29 mouse cellular contexts compared by ENCODE assay signal in genomic region chr1:134241298-134241697, GRCm38 (mm10). TPM values are rescaled to one million over a fixed set of nuclear protein-coding genes. Genes with fewer than 3 reads are reported as not detected.
DNase-seq lines count a peak whose midpoint lies in the region; TF ChIP-seq lines count a peak whose summit lies in the region.
"Had no signal": no experiment of that assay in that cellular context is flagged by ENCODE, and none has a peak within 500 bp of the region (broad histone marks: within the 10 kb centered on the region; RNA-seq: fewer than 3 reads in every experiment).

No protein-coding gene starts in this region.

- DNase-seq in cerebellum, adult 11-12 months = peak; percentile 7
- no peak for DNase-seq in cerebellum, postnatal 25 days
- no peak for DNase-seq in layer of hippocampus, adult 2 months (ENCODE audit: low spot score in 2 of 2)
- DNase-seq in layer of hippocampus, postnatal 14 days (ENCODE audit: low spot score in 2 of 2) = no peak
- DNase-seq in right cerebral cortex, adult 18-20 months = peak; percentile 43
- no peak for DNase-seq in right cerebral cortex, postnatal 25 days
- DNase-seq in thymus, postnatal 0 days (ENCODE audit: low spot score) = no peak
- DNase-seq: adrenal gland, postnatal 10 days; adrenal gland, postnatal 36 days; cerebellum, adult 11 months; cerebellum, adult 8-10 months; cerebellum, postnatal 10 days; forebrain, postnatal 0 days; gastrocnemius, postnatal 10 days; heart, adult 11 months had no signal

- TF ChIP-seq CTCF in layer of hippocampus, adult 2 months (conservative IDR thresholded peaks at IDR 0.05) = no peak
- TF ChIP-seq CTCF in cortical plate, adult 2 months (IDR thresholded peaks at IDR 0.05; ENCODE audit: extremely low read depth, insufficient read depth, low read length) = no peak

- peak overlapping the region; percentile 68; the same call in 1 of the 2 replicates for H3K27ac ChIP-seq in layer of hippocampus, adult 2 months
- H3K27ac ChIP-seq in cortical plate, adult 2 months (ENCODE audit: insufficient read depth, low read length) = 0 out of 2 replicates have a peak overlapping the region, but pooled peaks have one; percentile 32
- H3K27ac ChIP-seq: embryonic facial prominence, embryonic 12.5 days; embryonic facial prominence, embryonic 15.5 days; hindbrain, embryonic 13.5 days had no signal

- H3K4me3 ChIP-seq in layer of hippocampus, adult 2 months = no peak overlapping the region
- H3K4me3 ChIP-seq in cortical plate, adult 2 months (ENCODE audit: insufficient read depth, low read length) = no peak overlapping the region
- H3K4me3 ChIP-seq: embryonic facial prominence, embryonic 12.5 days; embryonic facial prominence, embryonic 15.5 days; hindbrain, embryonic 13.5 days had no signal

- TF ChIP-seq POLR2A in cortical plate, adult 2 months (IDR thresholded peaks at IDR 0.05; ENCODE audit: extremely low read depth, insufficient read depth, low read length) = peak; percentile 53; the same call in 1 of the 2 replicates

- peaks cover 4% of the 10 kb centered on the region for H3K4me1 ChIP-seq in cortical plate, adult 2 months (ENCODE audit: control insufficient read depth, insufficient read depth, low read length)
- H3K4me1 ChIP-seq: embryonic facial prominence, embryonic 12.5 days had no signal

RNA-seq across cellular contexts. Expression of gene Adora1, which starts 6.1 kb away (rescaled TPM):
- 100 to 1,000 TPM; 202 to 221 TPM for total RNA-seq in layer of hippocampus, adult 2 months (2021)
- 100 to 1,000 TPM; 213 to 218 TPM for total RNA-seq in layer of hippocampus, postnatal 14 days (2021)
- polyA plus RNA-seq in cortical plate, adult 2 months (2012; rRNA removed) = 154 and 161 TPM in 2 replicates
- polyA plus RNA-seq in thymus, postnatal 0 days (2015; fragmentation: Nextera tagmentation; extraction: Ambion mirVana) = 0.14 and 0.21 TPM in 2 replicates
- polyA plus RNA-seq: G1E; inflammation-experienced regulatory T-cells, adult 6 months had no signal

RNA-seq across cellular contexts. Expression of gene Mybph, which starts 48.0 kb away (rescaled TPM):
- total RNA-seq in layer of hippocampus, adult 2 months (2021) = not detected
- under 1 TPM in 1 of 2 experiments, not detected in 1; 0.18 TPM for total RNA-seq in layer of hippocampus, postnatal 14 days (2021)
- 0.17 and 0.23 TPM in 2 replicates for polyA plus RNA-seq in cortical plate, adult 2 months (2012; rRNA removed)
- polyA plus RNA-seq in thymus, postnatal 0 days (2015; fragmentation: Nextera tagmentation; extraction: Ambion mirVana) = 0.76 and 0.82 TPM in 2 replicates
- total RNA-seq: heart, postnatal 25 days; hematopoietic stem cell, adult 5-6 weeks had no signal
- polyA plus RNA-seq: forebrain, embryonic 11.5 days; G1E; inflammation-experienced regulatory T-cells, adult 6 months; Patski had no signal

RNA-seq across cellular contexts. Expression of gene Myog, which starts 48.5 kb away (rescaled TPM):
- not detected for total RNA-seq in layer of hippocampus, adult 2 months (2021)
- not detected for total RNA-seq in layer of hippocampus, postnatal 14 days (2021)
- 0.08 and 0.13 TPM in 2 replicates for polyA plus RNA-seq in cortical plate, adult 2 months (2012; rRNA removed)
- 3.0 and 3.5 TPM in 2 replicates for polyA plus RNA-seq in thymus, postnatal 0 days (2015; fragmentation: Nextera tagmentation; extraction: Ambion mirVana)
- total RNA-seq: adrenal gland, adult 18-20 months; adrenal gland, postnatal 36 days; G1E; heart, adult 8-10 months; heart, postnatal 25 days; hematopoietic stem cell, adult 5-6 weeks had no signal
- polyA plus RNA-seq: forebrain, embryonic 11.5 days; forebrain, embryonic 14.5 days; G1E; hindbrain, embryonic 16.5 days; inflammation-experienced regulatory T-cells, adult 6 months; Patski had no signal

RNA-seq across cellular contexts. Expression of gene Chil1, which starts 59.3 kb away (rescaled TPM):
- 10 to 100 TPM; 11.1 to 12.4 TPM for total RNA-seq in layer of hippocampus, adult 2 months (2021)
- 1 to 10 TPM; 8.0 to 8.5 TPM for total RNA-seq in layer of hippocampus, postnatal 14 days (2021)
- polyA plus RNA-seq in cortical plate, adult 2 months (2012; rRNA removed) = 18.0 and 18.1 TPM in 2 replicates
- 5.3 and 5.9 TPM in 2 replicates for polyA plus RNA-seq in thymus, postnatal 0 days (2015; fragmentation: Nextera tagmentation; extraction: Ambion mirVana)
- total RNA-seq: G1E had no signal
- polyA plus RNA-seq: G1E had no signal

Comparison
In these comparisons a context has a peak if more than half of its experiments do, and no peak if none do; other contexts are left out.
1. DNase-seq: peak in cerebellum, adult 11-12 months (single experiment) and right cerebral cortex, adult 18-20 months (single experiment); none in cerebellum, postnatal 25 days (0 of 2), layer of hippocampus, adult 2 months (0 of 2), layer of hippocampus, postnatal 14 days (0 of 2), right cerebral cortex, postnatal 25 days (single experiment) and thymus, postnatal 0 days (single experiment).